Mouse (Mus musculus): ENCODE measurements at regions not wholly inside any gene's neighbourhood (a gene's known extent, or its start where the extent isn't known, plus 50 kb on each side); places are given as distances from the start of the nearest gene placed in this dataset.

GRCm38 (mm10) chr13:26594313-26594712 lies 175.7 kb downstream of the Hdgfl1 start:
- no peak for DNase-seq

- DNase-seq, result no peak
Measured at GRCm38 (mm10) chr13:26593750-26594149, 176.2 kb downstream of the Hdgfl1 start.

- peak; percentile 6 for DNase-seq
Measured at GRCm38 (mm10) chr13:26575890-26576543, 193.9 kb downstream of the Hdgfl1 start.

- DNase-seq, result no peak
Measured at GRCm38 (mm10) chr13:26569422-26569821, 200.5 kb downstream of the Hdgfl1 start.

- DNase-seq, result no peak
Measured at GRCm38 (mm10) chr13:26564941-26565862, 204.8 kb downstream of the Hdgfl1 start.

- DNase-seq, result no peak
Measured at GRCm38 (mm10) chr13:26558366-26558765, 211.6 kb downstream of the Hdgfl1 start.

- no peak for DNase-seq
Measured at GRCm38 (mm10) chr13:26554266-26554665, 215.7 kb downstream of the Hdgfl1 start.

GRCm38 (mm10) chr13:26552122-26552521 lies 217.8 kb downstream of the Hdgfl1 start:
- no peak for DNase-seq

GRCm38 (mm10) chr13:26538928-26539327 lies 231.0 kb downstream of the Hdgfl1 start:
- DNase-seq, result no peak

- no peak for DNase-seq
Measured at GRCm38 (mm10) chr13:26536575-26536974, 233.4 kb downstream of the Hdgfl1 start.

- DNase-seq, result no peak
Measured at GRCm38 (mm10) chr13:26532761-26533160, 237.2 kb downstream of the Hdgfl1 start.

- no peak for DNase-seq
Measured at GRCm38 (mm10) chr13:26519054-26519453, 250.9 kb downstream of the Hdgfl1 start.

- DNase-seq, result no peak
Measured at GRCm38 (mm10) chr13:26518425-26518824, 251.5 kb downstream of the Hdgfl1 start.

- DNase-seq, result no peak
Measured at GRCm38 (mm10) chr13:26517646-26518045, 252.3 kb downstream of the Hdgfl1 start.

GRCm38 (mm10) chr13:26510448-26510847 lies 259.5 kb downstream of the Hdgfl1 start:
- DNase-seq, result no peak

GRCm38 (mm10) chr13:26509841-26510240 lies 260.1 kb downstream of the Hdgfl1 start:
- no peak for DNase-seq

- no peak for DNase-seq
Measured at GRCm38 (mm10) chr13:26503744-26504143, 266.2 kb downstream of the Hdgfl1 start.

- no peak for DNase-seq
Measured at GRCm38 (mm10) chr13:26497086-26497485, 272.9 kb downstream of the Hdgfl1 start.

- no peak for DNase-seq
Measured at GRCm38 (mm10) chr13:26495871-26496270, 274.1 kb downstream of the Hdgfl1 start.

GRCm38 (mm10) chr13:26469343-26469742 lies 300.6 kb downstream of the Hdgfl1 start:
- no peak for DNase-seq

- DNase-seq, result no peak
Measured at GRCm38 (mm10) chr13:26467526-26467925, 302.4 kb downstream of the Hdgfl1 start.

GRCm38 (mm10) chr13:26464523-26464922 lies 305.4 kb downstream of the Hdgfl1 start:
- no peak for DNase-seq

GRCm38 (mm10) chr13:26464096-26464495 lies 305.9 kb downstream of the Hdgfl1 start:
- peak; percentile 6 for DNase-seq

Measured in cerebellum, adult 9-11 months (tissue).